Mouse (Mus musculus) cerebellum, adult 18-20 months (tissue): Measurements from ENCODE around the gene Ost4.

ENCODE experiments used
- DNase-seq, 2 experiments: peaks; one replicate each; pipeline ENCODE4 v3.0.0; 2021

Gene Ost4

GRCm38 (mm10) chr5:30922581-30923041 lies 15.0 kb upstream of the Ost4 start:
- no peak for DNase-seq

DNA sequence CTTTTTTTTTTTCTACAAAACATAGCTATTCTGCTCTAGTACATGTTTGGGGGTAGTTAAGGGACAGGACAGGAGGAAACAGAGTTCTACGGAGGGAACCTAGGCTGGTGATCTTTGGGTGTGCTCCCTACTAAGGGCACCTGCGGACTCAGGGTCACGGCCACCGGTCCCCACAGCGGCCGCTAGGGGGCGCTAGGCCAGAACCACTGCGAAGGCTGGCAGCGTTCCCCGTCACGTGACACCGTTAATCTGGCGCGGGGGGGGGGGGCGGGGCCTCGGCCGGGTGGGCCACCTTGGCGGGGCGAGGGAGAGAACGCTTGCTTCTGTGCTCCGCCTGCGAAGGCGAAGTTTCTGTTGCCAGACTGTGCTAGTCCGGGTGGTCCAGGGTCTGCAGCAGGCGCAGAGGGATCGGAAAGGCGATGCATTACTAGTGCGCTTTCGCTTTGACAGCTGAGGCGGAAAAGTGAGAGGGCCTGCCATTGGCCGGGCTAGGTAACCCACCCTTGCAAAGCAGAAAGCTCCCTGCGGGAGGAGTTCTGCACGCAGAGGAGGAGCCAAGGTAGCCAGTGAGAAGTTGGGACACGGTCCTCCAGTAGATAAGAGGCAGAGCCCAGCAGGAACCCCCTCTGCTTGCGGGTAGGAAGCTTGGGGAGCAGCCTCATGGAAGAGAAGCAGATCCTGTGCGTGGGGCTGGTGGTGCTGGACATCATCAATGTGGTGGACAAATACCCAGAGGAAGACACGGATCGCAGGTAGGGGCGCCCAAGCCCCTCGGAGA lies 13.9 kb upstream of the Ost4 start, which contains the start of gene Khk:
Gene Khk (plus strand): TSS at position 176 of the 778 bp plus-strand sequence.
- DNase-seq = peak; percentile 88 to 98

- no peak for DNase-seq
Observed at GRCm38 (mm10) chr5:30920621-30921020, 13.0 kb upstream of the Ost4 start.

GRCm38 (mm10) chr5:30919831-30920614 lies 12.4 kb upstream of the Ost4 start:
- no peak for DNase-seq

DNA sequence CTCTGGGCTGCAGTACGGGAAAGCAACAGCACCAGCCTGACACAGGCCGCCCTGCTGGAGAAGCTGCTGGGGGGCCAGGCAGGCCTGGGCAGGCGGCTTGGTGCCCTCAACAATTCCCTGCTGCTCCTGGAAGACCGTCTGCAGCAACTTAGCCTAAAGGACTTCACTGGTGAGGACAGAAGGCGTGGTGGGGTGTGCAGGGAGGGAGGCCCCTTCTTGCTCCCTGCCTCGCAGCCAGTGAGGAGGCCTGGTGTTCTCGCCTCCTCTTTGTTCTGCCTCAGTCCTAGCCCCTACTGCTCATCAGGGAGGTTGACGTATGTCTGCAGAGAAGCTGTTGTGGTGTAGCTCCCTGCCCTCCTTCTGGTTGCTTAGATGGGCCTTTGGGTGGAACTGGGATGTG lies 11.1 kb upstream of the Ost4 start:
- no peak for DNase-seq

DNA sequence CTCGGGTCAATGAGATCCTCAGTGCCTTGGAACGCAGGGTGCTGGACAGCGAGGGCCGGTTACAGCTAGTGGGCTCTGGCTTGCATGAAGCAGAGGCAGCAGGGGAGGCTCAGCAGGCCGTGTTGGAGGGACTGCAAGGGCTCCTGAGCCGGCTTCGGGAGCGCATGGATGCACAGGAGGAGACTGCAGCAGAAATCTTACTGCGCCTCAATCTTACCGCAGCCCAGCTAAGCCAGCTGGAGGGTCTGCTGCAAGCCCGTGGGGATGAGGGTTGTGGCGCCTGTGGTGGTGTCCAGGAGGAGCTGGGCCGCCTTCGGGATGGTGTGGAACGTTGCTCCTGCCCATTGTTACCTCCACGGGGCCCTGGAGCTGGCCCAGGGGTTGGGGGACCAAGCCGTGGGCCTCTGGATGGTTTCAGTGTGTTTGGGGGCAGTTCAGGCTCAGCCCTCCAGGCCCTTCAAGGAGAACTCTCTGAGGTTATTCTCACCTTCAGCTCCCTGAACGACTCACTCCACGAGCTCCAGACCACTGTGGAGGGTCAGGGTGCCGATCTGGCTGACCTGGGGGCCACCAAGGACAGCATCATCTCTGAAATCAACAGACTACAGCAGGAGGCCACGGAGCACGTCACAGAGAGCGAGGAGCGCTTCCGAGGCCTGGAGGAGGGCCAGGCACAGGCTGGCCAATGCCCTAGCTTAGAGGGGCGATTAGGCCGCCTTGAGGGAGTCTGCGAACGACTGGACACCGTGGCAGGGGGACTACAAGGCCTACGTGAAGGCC lies 10.5 kb upstream of the Ost4 start:
- no peak for DNase-seq

DNA sequence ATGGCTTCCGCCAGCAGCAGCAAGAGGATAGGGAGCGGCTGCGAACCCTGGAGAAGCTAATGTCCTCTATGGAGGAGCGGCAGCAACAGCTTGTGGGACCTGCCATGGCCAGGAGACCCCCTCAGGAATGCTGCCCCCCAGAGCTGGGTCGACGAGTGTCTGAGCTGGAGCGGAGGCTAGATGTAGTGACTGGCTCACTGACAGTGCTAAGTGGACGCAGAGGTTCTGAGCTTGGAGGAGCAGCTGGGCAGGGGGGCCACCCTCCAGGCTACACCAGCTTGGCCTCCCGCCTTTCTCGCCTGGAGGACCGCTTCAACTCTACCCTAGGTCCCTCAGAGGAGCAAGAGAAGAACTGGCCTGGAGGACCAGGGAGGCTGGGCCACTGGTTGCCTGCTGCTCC lies 9.8 kb upstream of the Ost4 start:
- DNase-seq = no peak

DNA sequence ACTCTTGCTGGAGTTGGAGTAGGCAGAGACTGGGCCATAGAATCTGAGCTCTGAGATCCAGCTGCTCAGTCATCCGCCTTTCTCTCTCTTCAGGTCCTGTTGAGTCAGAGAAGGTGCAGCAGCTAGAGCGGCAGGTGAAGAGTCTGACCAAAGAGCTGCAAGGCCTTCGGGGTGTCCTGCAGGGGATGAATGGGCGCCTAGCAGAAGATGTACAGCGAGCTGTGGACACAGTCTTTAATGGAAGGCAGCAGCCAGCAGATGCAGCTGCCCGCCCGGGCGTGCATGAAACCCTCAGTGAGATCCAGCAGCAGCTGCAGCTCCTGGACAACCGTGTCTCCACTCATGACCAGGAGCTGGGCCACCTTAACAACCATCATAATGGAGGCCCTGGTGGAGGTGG lies 9.3 kb upstream of the Ost4 start:
- no peak for DNase-seq

DNA sequence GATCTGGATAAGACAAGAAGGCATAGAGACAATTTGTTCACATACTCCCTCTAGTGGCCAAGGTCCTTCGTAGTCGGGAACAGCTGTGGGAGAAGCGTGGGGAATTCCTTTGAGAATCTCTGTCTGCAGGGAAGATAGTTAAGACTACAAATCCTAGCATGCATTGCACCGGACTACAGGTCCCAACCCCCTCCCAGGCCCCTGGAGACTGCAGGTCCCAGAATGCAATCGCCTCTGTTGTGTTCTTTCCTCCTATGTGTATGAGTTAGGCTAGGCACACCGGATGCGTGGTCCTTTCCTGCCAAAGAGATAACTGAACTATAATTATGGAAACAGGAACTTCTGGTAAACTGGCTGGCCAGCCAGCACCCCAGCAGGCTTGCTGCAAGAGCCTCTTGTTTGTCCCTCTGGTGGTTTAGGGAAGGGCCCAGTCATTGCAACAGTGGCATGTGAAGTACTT lies 8.4 kb upstream of the Ost4 start:
- DNase-seq = peak; percentile 80 to 88

DNA sequence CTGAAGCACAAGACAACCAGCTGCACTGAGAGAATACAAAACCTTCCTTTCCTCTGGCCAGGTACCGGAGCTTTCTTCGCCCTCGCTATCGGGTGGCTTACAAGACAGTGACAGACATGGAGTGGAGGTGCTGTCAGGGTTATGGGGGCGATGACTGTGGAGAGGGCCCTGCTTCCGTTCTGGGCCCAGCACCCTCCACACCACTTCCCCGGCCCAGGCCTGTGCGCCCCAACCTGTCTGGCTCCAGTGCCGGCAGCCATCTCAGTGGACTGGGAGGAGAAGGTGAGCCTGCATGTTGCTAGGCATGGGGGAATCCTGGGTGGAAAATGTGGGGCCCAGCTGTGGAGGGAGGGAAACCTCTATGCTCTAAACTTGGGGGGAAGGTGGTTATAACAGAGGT lies 7.9 kb upstream of the Ost4 start:
- no peak for DNase-seq

DNA sequence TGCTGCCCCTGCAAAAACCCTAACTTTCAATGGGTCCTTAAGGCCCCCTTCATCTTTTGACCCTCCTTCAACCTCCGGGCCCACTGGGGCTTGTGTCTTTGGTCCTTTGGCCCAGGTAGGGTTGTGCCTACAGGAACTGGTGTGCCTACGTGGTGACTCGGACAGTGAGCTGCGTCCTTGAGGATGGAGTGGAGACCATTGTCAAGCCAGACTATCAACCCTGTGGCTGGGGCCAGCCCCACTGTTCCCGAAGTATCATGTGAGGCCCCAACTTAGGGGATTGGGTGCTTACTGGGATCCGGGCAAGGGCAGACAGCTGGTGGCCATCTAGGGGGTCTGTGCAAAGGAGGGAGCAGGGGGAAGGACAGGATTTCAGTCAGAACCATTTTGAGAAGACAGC lies 7.3 kb upstream of the Ost4 start:
- DNase-seq = no peak

- no peak for DNase-seq
Observed at GRCm38 (mm10) chr5:30914101-30914635, 6.6 kb upstream of the Ost4 start.

- no peak for DNase-seq
Observed at GRCm38 (mm10) chr5:30913060-30913841, 5.7 kb upstream of the Ost4 start, which contains the start of gene Emilin1. Gene Emilin1, plus strand, starts transcription at chr5:30913402.

- no peak for DNase-seq
Observed at GRCm38 (mm10) chr5:30912156-30912555, 4.6 kb upstream of the Ost4 start.

- no peak for DNase-seq
Observed at GRCm38 (mm10) chr5:30910481-30910880, 2.9 kb upstream of the Ost4 start.

- no peak for DNase-seq
Observed at GRCm38 (mm10) chr5:30909863-30910262, 2.3 kb upstream of the Ost4 start.

- no peak for DNase-seq
Observed at GRCm38 (mm10) chr5:30909300-30909659, 1.7 kb upstream of the Ost4 start.

DNA sequence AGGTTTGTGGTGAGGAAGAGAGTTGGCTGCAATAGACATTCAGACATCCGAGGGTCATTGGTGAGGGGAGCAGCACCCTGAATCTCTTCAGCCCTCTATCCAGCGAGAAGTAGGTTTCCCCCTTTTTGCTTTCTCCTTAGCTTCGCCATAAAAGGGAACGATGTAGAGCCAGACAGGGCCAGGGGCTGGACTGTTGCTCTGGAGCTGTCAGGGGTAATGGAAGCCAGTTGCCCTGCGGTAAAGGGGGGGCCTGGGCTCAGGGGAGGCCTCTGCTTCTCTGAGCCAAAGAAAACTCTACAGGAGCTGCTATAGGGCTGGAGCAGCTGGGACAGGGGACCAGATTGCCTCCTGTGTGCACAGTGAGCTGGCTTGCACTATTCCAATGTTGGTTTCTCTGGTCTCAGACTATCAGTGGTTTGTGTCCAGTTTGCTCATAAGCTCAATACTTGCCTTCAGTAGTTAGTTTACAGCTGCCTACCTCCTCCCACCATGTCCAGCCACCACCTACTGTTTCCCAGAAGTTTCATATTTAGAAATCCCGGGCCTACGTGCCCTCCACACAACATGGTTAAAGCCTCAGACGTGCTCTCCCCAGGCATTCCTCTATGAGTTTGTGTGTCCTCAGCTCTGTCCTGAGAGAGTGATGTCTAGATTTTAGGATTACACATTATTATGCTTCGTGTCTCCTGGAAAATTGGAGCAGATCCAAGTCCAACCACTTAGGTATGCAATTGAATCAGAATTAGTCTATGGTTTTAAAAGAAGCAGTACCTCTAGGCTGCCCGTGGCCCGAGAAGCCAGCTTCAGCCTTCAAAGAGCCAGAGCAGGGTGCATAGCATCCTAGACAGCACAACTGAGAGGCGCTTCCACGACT lies 1.1 kb upstream of the Ost4 start:
- DNase-seq = no peak

DNA sequence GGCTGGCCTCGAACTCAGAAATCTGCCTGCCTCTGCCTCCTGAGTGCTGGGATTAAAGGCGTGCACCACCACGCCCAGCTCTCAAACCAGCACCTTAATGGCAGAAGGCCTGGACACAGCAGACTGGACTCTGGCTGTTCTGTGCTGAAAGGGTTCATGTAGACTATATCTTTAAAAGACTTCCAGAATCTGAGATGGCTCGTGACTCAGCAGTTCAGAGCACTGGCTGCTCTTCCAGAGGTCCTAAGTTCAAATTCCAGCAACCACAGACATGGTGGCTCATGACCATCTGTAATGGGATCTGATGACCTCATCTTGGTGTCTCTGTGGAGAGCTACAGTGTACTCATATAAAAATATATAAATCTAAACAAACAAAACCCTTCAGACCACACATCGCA lies 5.7 kb downstream of the Ost4 start:
- DNase-seq = no peak

DNA sequence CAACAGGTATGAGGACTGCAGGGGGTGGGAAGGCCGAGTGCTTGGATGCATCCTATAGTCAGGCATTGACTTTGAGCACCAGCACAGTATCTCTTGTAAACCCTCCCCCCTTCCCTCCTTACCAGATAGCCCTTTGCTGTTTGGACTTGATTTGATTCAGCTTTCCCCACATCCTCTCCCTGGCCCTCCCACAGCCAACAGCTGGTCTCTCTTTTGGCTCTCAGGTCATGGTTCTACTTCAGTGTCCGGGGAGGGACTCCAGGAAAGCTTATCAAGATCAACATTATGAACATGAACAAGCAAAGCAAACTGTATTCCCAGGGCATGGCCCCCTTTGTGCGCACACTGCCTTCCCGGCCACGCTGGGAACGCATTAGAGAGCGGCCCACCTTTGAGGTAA lies 17.2 kb downstream of the Ost4 start:
- DNase-seq = no peak
